Mouse (Mus musculus): Measurements from ENCODE around the gene Gm5565.
"Not testable (repeated sequence)": the region's sequence is repeated elsewhere in the genome, so short reads cannot be mapped to it uniquely, and the experiment has no call there.

DNA sequence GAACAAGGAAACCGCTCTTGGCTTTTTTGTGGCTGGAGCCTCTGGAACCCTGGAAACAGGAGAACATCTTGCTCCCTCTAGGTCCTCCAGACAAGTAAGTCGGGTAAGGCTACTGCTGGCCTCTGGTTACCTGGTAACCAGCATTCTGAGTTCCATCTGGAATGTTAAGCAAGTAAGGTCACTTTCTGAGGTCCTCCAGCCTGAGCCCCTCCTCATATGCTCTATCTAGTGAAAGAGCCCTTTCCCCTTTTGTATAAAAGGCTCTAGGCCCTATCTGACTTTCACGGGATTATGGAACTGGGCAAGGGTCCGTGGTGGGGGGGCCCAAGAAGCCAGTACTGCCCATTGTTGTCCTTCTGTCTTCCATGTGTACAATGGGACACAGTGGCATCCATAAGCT is 24.9 kb upstream of the Gm5565 start, which contains the start of gene 1700001J03Rik:
- not testable (repeated sequence) for TF ChIP-seq FLI1 (IDR thresholded peaks at IDR 0.05; ENCODE audit: low read length); GATA1 (IDR thresholded peaks at IDR 0.05; ENCODE audit: borderline replicate concordance, low read length)

Data from megakaryocyte, embryonic 14.5 days (primary cell).